Comparison of ENCODE assay signal across 26 mouse cellular contexts in the genomic region with DNA sequence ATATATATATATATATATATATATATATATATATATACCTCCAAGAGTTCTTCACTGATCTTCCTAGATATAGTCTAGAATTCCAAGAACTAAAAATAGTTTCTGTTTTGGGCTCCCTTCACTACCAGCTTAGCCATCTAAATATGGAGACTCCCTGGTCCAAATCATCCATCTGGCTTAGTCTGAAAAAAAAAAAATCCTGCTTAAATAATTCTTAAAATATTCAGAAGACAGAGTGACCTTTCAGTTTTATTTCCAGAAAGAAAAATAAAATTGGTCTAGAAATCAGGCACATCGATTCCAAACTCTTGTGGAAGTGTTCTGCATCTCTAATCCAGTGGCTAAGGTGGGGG. TPM values are rescaled to one million over a fixed set of nuclear protein-coding genes. Genes with fewer than 3 reads are reported as not detected.
"Had no signal": no experiment of that assay in that cellular context is flagged by ENCODE, and none has a peak within 500 bp of the region (broad histone marks: within the 10 kb centered on the region; RNA-seq: fewer than 3 reads in every experiment).

No protein-coding gene starts in this region.

- H3K9ac ChIP-seq: heart, embryonic 12.5 days; hindbrain, embryonic 13.5 days; hindbrain, embryonic 15.5 days; kidney, embryonic 15.5 days; limb, embryonic 13.5 days; limb, embryonic 15.5 days; liver, embryonic 12.5 days; liver, embryonic 14.5 days had no signal

- H3K4me1 ChIP-seq: heart, embryonic 10.5 days; hindbrain, embryonic 10.5 days; hindbrain, embryonic 15.5 days; kidney, embryonic 15.5 days; limb, embryonic 13.5 days; limb, embryonic 15.5 days; liver, embryonic 12.5 days had no signal

- DNase-seq: gastrocnemius, adult 2 months; gastrocnemius, postnatal 10 days; gastrocnemius, postnatal 25 days; heart, adult 18-20 months; heart, postnatal 10 days; heart, postnatal 4 days; kidney, adult 11 months; kidney, adult 9 months; kidney, postnatal 14 days; kidney, postnatal 36 days; layer of hippocampus, postnatal 36 days; left cerebral cortex, postnatal 4 days had no signal

- H3K4me3 ChIP-seq: gastrocnemius, adult 2 months; heart, embryonic 10.5 days; heart, embryonic 12.5 days; hindbrain, embryonic 10.5 days; hindbrain, embryonic 13.5 days; hindbrain, embryonic 15.5 days; kidney, embryonic 15.5 days; limb, embryonic 13.5 days; limb, embryonic 15.5 days; liver, embryonic 12.5 days had no signal

- H3K27ac ChIP-seq: gastrocnemius, adult 2 months; heart, embryonic 10.5 days; hindbrain, embryonic 10.5 days; hindbrain, embryonic 13.5 days; hindbrain, embryonic 15.5 days; hindbrain, postnatal 0 days; kidney, embryonic 15.5 days; kidney, postnatal 0 days; limb, embryonic 13.5 days; limb, embryonic 15.5 days; liver, embryonic 12.5 days; liver, embryonic 14.5 days had no signal

- H3K27me3 ChIP-seq: heart, embryonic 12.5 days; hindbrain, embryonic 13.5 days; hindbrain, embryonic 15.5 days; kidney, embryonic 15.5 days; limb, embryonic 13.5 days; limb, embryonic 15.5 days; liver, embryonic 12.5 days had no signal

- H3K4me2 ChIP-seq: heart, embryonic 12.5 days; hindbrain, embryonic 13.5 days; hindbrain, embryonic 15.5 days; kidney, embryonic 15.5 days; limb, embryonic 13.5 days; limb, embryonic 15.5 days; liver, embryonic 12.5 days had no signal

- H3K36me3 ChIP-seq: heart, embryonic 10.5 days; heart, embryonic 12.5 days; hindbrain, embryonic 13.5 days; hindbrain, embryonic 15.5 days; kidney, embryonic 15.5 days; limb, embryonic 15.5 days; liver, embryonic 12.5 days had no signal

- ATAC-seq: hindbrain, postnatal 0 days; intestine, embryonic 16.5 days; liver, embryonic 12.5 days had no signal

- H3K9me3 ChIP-seq: heart, embryonic 10.5 days; heart, embryonic 12.5 days; hindbrain, embryonic 10.5 days; hindbrain, embryonic 13.5 days; hindbrain, embryonic 15.5 days; kidney, embryonic 15.5 days; limb, embryonic 13.5 days; limb, embryonic 15.5 days; liver, embryonic 12.5 days had no signal

RNA-seq across cellular contexts. Expression of gene Itgb8, which starts 28.6 kb away (rescaled TPM):
- total RNA-seq: granulocyte monocyte progenitor cell, adult 5-6 weeks had no signal
